Mouse (Mus musculus): ENCODE results near the gene Spag17.
"Not testable (repeated sequence)": the region's sequence is repeated elsewhere in the genome, so short reads cannot be mapped to it uniquely, and the experiment has no call there.

The Spag17 gene

GRCm38 (mm10) chr3:99885187-99885811, at the start of gene Spag17:
Spag17 (plus strand) TSS chr3:99885406.
- peak; percentile 43 for DNase-seq (ENCODE audit: low spot score)

- no peak for DNase-seq (ENCODE audit: low spot score)
Observed at GRCm38 (mm10) chr3:99842333-99842732, 42.9 kb upstream of the Spag17 start.

GRCm38 (mm10) chr3:99842808-99843207, 42.4 kb upstream of the Spag17 start:
- DNase-seq (ENCODE audit: low spot score) = no peak

GRCm38 (mm10) chr3:99843233-99843632, 42.0 kb upstream of the Spag17 start:
- no peak for DNase-seq (ENCODE audit: low spot score)

- DNase-seq (ENCODE audit: low spot score) = no peak
Observed at GRCm38 (mm10) chr3:99850926-99851325, 34.3 kb upstream of the Spag17 start.

GRCm38 (mm10) chr3:99854595-99854994, 30.6 kb upstream of the Spag17 start:
- no peak for DNase-seq (ENCODE audit: low spot score)

GRCm38 (mm10) chr3:99858922-99859321, 26.3 kb upstream of the Spag17 start:
- no peak for DNase-seq (ENCODE audit: low spot score)

- no peak for DNase-seq (ENCODE audit: low spot score)
Observed at GRCm38 (mm10) chr3:99864706-99865105, 20.5 kb upstream of the Spag17 start.

GRCm38 (mm10) chr3:99875137-99875536, 10.1 kb upstream of the Spag17 start:
- DNase-seq (ENCODE audit: low spot score) = no peak

GRCm38 (mm10) chr3:99881498-99881897, 3.7 kb upstream of the Spag17 start:
- no peak for DNase-seq (ENCODE audit: low spot score)

- no peak for DNase-seq (ENCODE audit: low spot score)
Observed at GRCm38 (mm10) chr3:99883988-99884564, 1.1 kb upstream of the Spag17 start.

- not testable (repeated sequence) for DNase-seq (ENCODE audit: low spot score)
Observed at GRCm38 (mm10) chr3:99894741-99895140, 9.5 kb downstream of the Spag17 start.

GRCm38 (mm10) chr3:99913809-99914439, 28.7 kb downstream of the Spag17 start:
- no peak for DNase-seq (ENCODE audit: low spot score)

- no peak for DNase-seq (ENCODE audit: low spot score)
Observed at GRCm38 (mm10) chr3:99922944-99923343, 37.7 kb downstream of the Spag17 start.

GRCm38 (mm10) chr3:99930920-99931620, 45.9 kb downstream of the Spag17 start:
- DNase-seq (ENCODE audit: low spot score) = no peak

- peak; percentile 53 for DNase-seq (ENCODE audit: low spot score)
Observed at GRCm38 (mm10) chr3:99936159-99936558, 51.0 kb downstream of the Spag17 start.

- peak; percentile 76 for DNase-seq (ENCODE audit: low spot score)
Observed at GRCm38 (mm10) chr3:99938611-99939286, 53.5 kb downstream of the Spag17 start.

GRCm38 (mm10) chr3:99945171-99945570, 60.0 kb downstream of the Spag17 start:
- no peak for DNase-seq (ENCODE audit: low spot score)

GRCm38 (mm10) chr3:99954039-99954602, 68.9 kb downstream of the Spag17 start:
- DNase-seq (ENCODE audit: low spot score) = no peak

- DNase-seq (ENCODE audit: low spot score) = no peak
Observed at GRCm38 (mm10) chr3:99956517-99956916, 71.3 kb downstream of the Spag17 start.

- no peak for DNase-seq (ENCODE audit: low spot score)
Observed at GRCm38 (mm10) chr3:99959805-99960485, 74.7 kb downstream of the Spag17 start.
